Mouse (Mus musculus): ENCODE data around the gene Dgat2.

- 0 out of 2 replicates have a peak, but pooled peaks have one; percentile 15 for TF ChIP-seq POLR2A (IDR thresholded peaks at IDR 0.05; ENCODE audit: low read depth, low read length)
- TF ChIP-seq CTCF (IDR thresholded peaks at IDR 0.05; ENCODE audit: extremely low read depth, insufficient read length, insufficient replicate concordance, low read depth, low read length): no peak
These were observed 32.2 kb upstream of the Dgat2 start for GRCm38 (mm10) chr7:99214621-99215185.

Measured in small intestine, adult 2 months (tissue).